Mouse (Mus musculus): ENCODE data around the gene Slc26a6. TPM values are rescaled to one million over a fixed set of nuclear protein-coding genes. Genes with fewer than 3 reads are reported as not detected.

The Slc26a6 gene
- total and polyA plus RNA-seq, 2 experiments = 5.4 to 5.6 TPM

GRCm38 (mm10) chr9:108848419-108848818 lies 4.7 kb upstream of the Slc26a6 start:
- TF ChIP-seq POLR2A (IDR thresholded peaks at IDR 0.05; ENCODE audit: extremely low read depth, insufficient read depth, low read length) = no peak
- TF ChIP-seq CTCF (IDR thresholded peaks at IDR 0.05; ENCODE audit: low read depth, low read length) = no peak
- WGBS = 67% methylated on average over 17 of the region's 17 CpGs
- no peaks in the 10 kb centered on the region for H3K79me2 ChIP-seq (ENCODE audit: control insufficient read depth, insufficient read depth, low read length)

GRCm38 (mm10) chr9:108853635-108854240 lies 655 bp downstream of the Slc26a6 start:
- peak; percentile 78 for TF ChIP-seq CTCF (IDR thresholded peaks at IDR 0.05; ENCODE audit: low read depth, low read length)
- 0 out of 2 replicates have a peak, but pooled peaks have one; percentile 26 for TF ChIP-seq POLR2A (IDR thresholded peaks at IDR 0.05; ENCODE audit: extremely low read depth, insufficient read depth, low read length)
- peak; percentile 91 for DNase-seq (ENCODE audit: extremely low read depth, low read depth, low spot score)
- H3K4me1 ChIP-seq (ENCODE audit: control insufficient read depth, insufficient read depth, low read length) = peaks cover 11% of the 10 kb centered on the region
- H3K27ac ChIP-seq (replicated peaks; ENCODE audit: insufficient read depth, low read depth, low read length) = peak overlapping the region; percentile 64
- 3% methylated on average over 25 of the region's 25 CpGs for WGBS
- H3K9ac ChIP-seq (ENCODE audit: low read depth, low read length) = peak overlapping the region; percentile 70
- H3K36me3 ChIP-seq (ENCODE audit: control insufficient read depth, insufficient read depth, low read length) = no peaks in the 10 kb centered on the region
- H3K79me2 ChIP-seq (ENCODE audit: control insufficient read depth, insufficient read depth, low read length) = no peaks in the 10 kb centered on the region
- H3K4me3 ChIP-seq (ENCODE audit: insufficient read depth, low read depth, low read length) = peak overlapping the region; percentile 75
- no peaks in the 10 kb centered on the region for H3K27me3 ChIP-seq (ENCODE audit: control insufficient read depth, insufficient read depth, low read length)

More at GRCm38 (mm10) chr9:108848419-108848818, 4.7 kb upstream of the Slc26a6 start:
- Histone ChIP-seq H3K9ac (ENCODE audit: low read depth, low read length) (no peak overlapping the region), H3K36me3 (ENCODE audit: control insufficient read depth, insufficient read depth, low read length) (no peaks in the 10 kb centered on the region), H3K27me3 (ENCODE audit: control insufficient read depth, insufficient read depth, low read length) (no peaks in the 10 kb centered on the region), H3K27ac (replicated peaks; ENCODE audit: insufficient read depth, low read depth, low read length) (no peak overlapping the region), H3K4me1 (ENCODE audit: control insufficient read depth, insufficient read depth, low read length) (peaks cover under 1% of the 10 kb centered on the region; the same call in 1 of the 2 replicates), H3K4me3 (ENCODE audit: insufficient read depth, low read depth, low read length) (no peak overlapping the region)
- no peak for DNase-seq (ENCODE audit: extremely low read depth, low read depth, low spot score)

- Histone ChIP-seq H3K79me2 (ENCODE audit: control insufficient read depth, insufficient read depth, low read length) (no peaks in the 10 kb centered on the region), H3K27me3 (ENCODE audit: control insufficient read depth, insufficient read depth, low read length) (no peaks in the 10 kb centered on the region), H3K36me3 (ENCODE audit: control insufficient read depth, insufficient read depth, low read length) (no peaks in the 10 kb centered on the region), H3K9ac (ENCODE audit: low read depth, low read length) (peak overlapping the region; percentile 70), H3K27ac (replicated peaks; ENCODE audit: insufficient read depth, low read depth, low read length) (peak overlapping the region; percentile 64), H3K4me3 (ENCODE audit: insufficient read depth, low read depth, low read length) (peak overlapping the region; percentile 75), H3K4me1 (ENCODE audit: control insufficient read depth, insufficient read depth, low read length) (peaks cover 13% of the 10 kb centered on the region)
- TF ChIP-seq POLR2A (IDR thresholded peaks at IDR 0.05; ENCODE audit: extremely low read depth, insufficient read depth, low read length) (peak; percentile 89), CTCF (IDR thresholded peaks at IDR 0.05; ENCODE audit: low read depth, low read length) (peak; percentile 24)
- DNase-seq (ENCODE audit: extremely low read depth, low read depth, low spot score) = peak; percentile 76
- under 1% methylated on average over 28 of the region's 28 CpGs for WGBS
Measured at GRCm38 (mm10) chr9:108854241-108854696, 1.2 kb downstream of the Slc26a6 start.

- peaks cover 13% of the 10 kb centered on the region for H3K4me1 ChIP-seq (ENCODE audit: control insufficient read depth, insufficient read depth, low read length)
- H3K27me3 ChIP-seq (ENCODE audit: control insufficient read depth, insufficient read depth, low read length) = no peaks in the 10 kb centered on the region
- TF ChIP-seq POLR2A (IDR thresholded peaks at IDR 0.05; ENCODE audit: extremely low read depth, insufficient read depth, low read length) (no peak), CTCF (IDR thresholded peaks at IDR 0.05; ENCODE audit: low read depth, low read length) (no peak)
- no peak overlapping the region for H3K4me3 ChIP-seq (ENCODE audit: insufficient read depth, low read depth, low read length)
- peak overlapping the region; percentile 21 for H3K27ac ChIP-seq (replicated peaks; ENCODE audit: insufficient read depth, low read depth, low read length)
- peak; percentile 70 for DNase-seq (ENCODE audit: extremely low read depth, low read depth, low spot score)
- no peaks in the 10 kb centered on the region for H3K36me3 ChIP-seq (ENCODE audit: control insufficient read depth, insufficient read depth, low read length)
- H3K79me2 ChIP-seq (ENCODE audit: control insufficient read depth, insufficient read depth, low read length) = no peaks in the 10 kb centered on the region
- WGBS = 27% methylated on average over 5 of the region's 5 CpGs
- H3K9ac ChIP-seq (ENCODE audit: low read depth, low read length) = no peak overlapping the region
Measured at GRCm38 (mm10) chr9:108855335-108855734, 2.3 kb downstream of the Slc26a6 start.

GRCm38 (mm10) chr9:108858792-108859527 lies 5.9 kb downstream of the Slc26a6 start:
- peak; percentile 67 for DNase-seq (ENCODE audit: extremely low read depth, low read depth, low spot score)
- 39% methylated on average over 8 of the region's 8 CpGs for WGBS
- H3K9ac ChIP-seq (ENCODE audit: low read depth, low read length) = no peak overlapping the region
- peaks cover 10% of the 10 kb centered on the region; the same call in 1 of the 2 replicates for H3K4me1 ChIP-seq (ENCODE audit: control insufficient read depth, insufficient read depth, low read length)
- H3K27me3 ChIP-seq (ENCODE audit: control insufficient read depth, insufficient read depth, low read length) = no peaks in the 10 kb centered on the region
- no peak for TF ChIP-seq POLR2A (IDR thresholded peaks at IDR 0.05; ENCODE audit: extremely low read depth, insufficient read depth, low read length)
- TF ChIP-seq CTCF (IDR thresholded peaks at IDR 0.05; ENCODE audit: low read depth, low read length) = no peak
- H3K79me2 ChIP-seq (ENCODE audit: control insufficient read depth, insufficient read depth, low read length) = no peaks in the 10 kb centered on the region
- H3K4me3 ChIP-seq (ENCODE audit: insufficient read depth, low read depth, low read length) = no peak overlapping the region
- no peaks in the 10 kb centered on the region for H3K36me3 ChIP-seq (ENCODE audit: control insufficient read depth, insufficient read depth, low read length)
- H3K27ac ChIP-seq (replicated peaks; ENCODE audit: insufficient read depth, low read depth, low read length) = no peak overlapping the region

Data from liver, adult 2 months (tissue).